Mouse (Mus musculus) neural tube, embryonic 14.5 days (tissue): ENCODE measurements around the gene Abcd3. TPM values are rescaled to one million over a fixed set of nuclear protein-coding genes. Genes with fewer than 3 reads are reported as not detected.
A peak's percentile ranks its signal among the peaks of the same experiment; 100 is the strongest.

ENCODE experiments used
- ATAC-seq: fragments of 200-750 bp; cut with Nextera tagmentation; 2 replicates; pipeline ENCODE4 v1.8.0; 2017; ENCODE audit warnings: low read depth, mild to moderate bottlenecking, moderate TSS enrichment, moderate library complexity
- H3K27ac ChIP-seq: fragments of 300-500 bp; sonication (generic); 2 replicates; pipeline ENCODE4 v1.5.1; 2014; ENCODE audit warnings: low read depth, mild to moderate bottlenecking, control low read depth, low read length, moderate library complexity, mixed read lengths
- H3K27me3 ChIP-seq: fragments of 300-500 bp; sonication (generic); 2 replicates; pipeline ENCODE4 v1.6.1; 2014; ENCODE audit warnings: low read length; ENCODE audit not compliant: control insufficient read depth, insufficient read depth
- H3K36me3 ChIP-seq: fragments of 300-500 bp; sonication (generic); 2 replicates; pipeline ENCODE4 v1.6.1; 2014; ENCODE audit warnings: low read length, mixed read lengths; ENCODE audit not compliant: control insufficient read depth, insufficient read depth
- H3K4me1 ChIP-seq: fragments of 300-500 bp; sonication (generic); 2 replicates; pipeline ENCODE4 v1.6.1; 2014; ENCODE audit warnings: low read length; ENCODE audit not compliant: control insufficient read depth, insufficient read depth
- H3K4me2 ChIP-seq: fragments of 300-500 bp; sonication (generic); 2 replicates; pipeline ENCODE4 v1.6.1; 2014; ENCODE audit warnings: mild to moderate bottlenecking, low read depth, low read length, control low read depth
- H3K4me3 ChIP-seq: fragments of 300-500 bp; sonication (generic); 2 replicates; pipeline ENCODE4 v1.5.1; 2014; ENCODE audit warnings: low read depth, low read length, control low read depth, mixed read lengths
- H3K9ac ChIP-seq: fragments of 300-500 bp; sonication (generic); replicated peaks from 2 replicates; pipeline ENCODE4 v1.6.1; 2014; ENCODE audit warnings: low read depth, mild to moderate bottlenecking, control low read depth, low read length, mixed read lengths
- H3K9me3 ChIP-seq: fragments of 300-500 bp; sonication (generic); 2 replicates; pipeline ENCODE4 v1.6.1; 2016; ENCODE audit warnings: low read length; ENCODE audit not compliant: control insufficient read depth
- WGBS: fragments of 180-500 bp; shearing (Covaris S2); extraction: QIAGEN DNeasy Blood & Tissue Kit; methylation state at CpG from one replicate; pipeline ENCODE4 v1.1.7; 2014; 5-methylcytosine and 5-hydroxymethylcytosine counted together
- polyA plus RNA-seq: library from polyadenylated mRNA; unstranded; fragments of >200 nt; fragmentation: Nextera tagmentation; extraction: Ambion mirVana; gene quantifications from 2 replicates; pipeline ENCODE4 v1.2.1, GENCODE M21; 2014

Abcd3 gene
- polyA plus RNA-seq, 1 experiment from 2014 or later = 88.0 TPM

DNA sequence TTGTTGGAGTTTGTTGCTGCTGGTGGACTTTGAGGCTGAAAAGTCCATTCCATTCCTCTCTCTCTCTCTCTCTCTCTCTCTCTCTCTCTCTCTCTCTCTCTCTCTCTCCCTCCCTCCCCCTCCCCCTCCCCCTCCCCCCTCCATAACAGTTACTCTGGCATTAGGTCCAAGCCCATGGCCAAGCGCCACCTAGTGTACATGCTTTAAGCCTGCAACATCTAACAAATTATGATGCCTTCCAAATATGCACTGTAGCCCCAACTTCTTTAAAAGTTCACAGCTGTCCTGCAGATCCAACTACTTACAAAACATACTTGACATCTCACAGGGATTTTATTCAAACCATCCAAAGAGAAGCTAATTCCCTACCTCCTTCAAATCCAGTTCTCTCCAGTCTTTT is 77.6 kb downstream of the Abcd3 start:
- Histone ChIP-seq H3K9me3 (no peaks in the 10 kb centered on the region), H3K27me3 (no peaks in the 10 kb centered on the region), H3K4me1 (0 out of 2 replicates have a peak, but pooled peaks cover 3% of the 10 kb centered on the region), H3K4me3 (no peak overlapping the region), H3K36me3 (no peaks in the 10 kb centered on the region; the same call in 1 of the 2 replicates), H3K27ac (no peak overlapping the region), H3K4me2 (no peak overlapping the region), H3K9ac (no peak overlapping the region)
- WGBS = 8% methylated on average over 1 of the region's 1 CpGs
- no peak for ATAC-seq

GRCm38 (mm10) chr3:121736025-121736744 is 78.9 kb downstream of the Abcd3 start:
- H3K4me2 ChIP-seq = no peak overlapping the region
- 0 out of 2 replicates have a peak, but pooled peaks cover 3% of the 10 kb centered on the region for H3K4me1 ChIP-seq
- peak; percentile 92 for ATAC-seq
- H3K9me3 ChIP-seq = no peaks in the 10 kb centered on the region
- no peaks in the 10 kb centered on the region; the same call in 1 of the 2 replicates for H3K36me3 ChIP-seq
- no peak overlapping the region for H3K9ac ChIP-seq
- H3K4me3 ChIP-seq = no peak overlapping the region
- no peak overlapping the region for H3K27ac ChIP-seq
- no peaks in the 10 kb centered on the region for H3K27me3 ChIP-seq
- WGBS = 28% methylated on average over 18 of the region's 18 CpGs

DNA sequence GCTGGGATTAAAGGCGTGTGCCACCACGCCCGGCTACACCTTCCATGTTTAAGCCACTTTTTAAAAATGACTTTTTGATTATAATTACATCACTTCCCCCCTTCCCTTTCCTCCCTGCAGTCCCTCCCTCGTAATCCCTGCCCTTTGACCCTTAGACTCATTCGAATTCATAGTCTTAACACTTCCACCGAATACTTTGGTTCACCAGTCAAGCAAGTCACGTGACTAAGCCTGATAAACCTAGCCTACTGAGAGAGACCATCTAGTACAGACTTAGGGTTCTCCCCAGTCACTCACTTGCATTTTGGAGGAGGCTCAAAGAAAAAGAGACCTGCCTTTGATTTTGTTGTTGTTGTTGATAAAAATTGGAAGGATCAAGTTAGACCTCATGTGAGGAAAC is 79.6 kb downstream of the Abcd3 start:
- no peak for ATAC-seq
- 78% methylated on average over 7 of the region's 7 CpGs for WGBS

DNA sequence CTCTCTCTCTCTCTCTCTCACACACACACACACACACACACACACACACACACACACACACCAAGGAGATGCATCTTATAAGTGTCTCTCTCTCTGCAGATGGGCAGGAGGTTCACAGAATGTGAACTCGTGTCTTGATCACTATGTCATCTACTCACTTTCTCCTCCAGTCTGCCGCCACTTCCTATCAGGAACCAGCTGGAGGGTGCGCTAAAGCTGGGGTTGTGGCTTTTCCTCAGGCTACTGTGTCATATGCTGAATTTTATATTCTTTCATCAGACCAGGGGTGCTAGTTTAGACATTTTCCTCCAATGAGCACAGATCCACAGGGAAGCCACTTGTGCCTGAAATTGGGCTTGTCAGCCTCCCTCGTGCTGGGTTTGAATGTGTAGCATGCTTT is 85.4 kb downstream of the Abcd3 start:
- Histone ChIP-seq H3K9ac (no peak overlapping the region), H3K4me1 (no peaks in the 10 kb centered on the region), H3K36me3 (no peaks in the 10 kb centered on the region; the same call in 1 of the 2 replicates), H3K27me3 (no peaks in the 10 kb centered on the region), H3K4me3 (no peak overlapping the region), H3K27ac (no peak overlapping the region), H3K4me2 (no peak overlapping the region), H3K9me3 (no peaks in the 10 kb centered on the region)
- WGBS = 91% methylated on average over 4 of the region's 4 CpGs
- no peak for ATAC-seq

More for the DNA sequence above, 79.6 kb downstream of the Abcd3 start:
- Histone ChIP-seq H3K36me3 (no peaks in the 10 kb centered on the region; the same call in 1 of the 2 replicates), H3K9me3 (no peaks in the 10 kb centered on the region), H3K9ac (no peak overlapping the region), H3K27ac (no peak overlapping the region), H3K27me3 (no peaks in the 10 kb centered on the region), H3K4me3 (no peak overlapping the region), H3K4me1 (0 out of 2 replicates have a peak, but pooled peaks cover 3% of the 10 kb centered on the region), H3K4me2 (no peak overlapping the region)

GRCm38 (mm10) chr3:121725651-121726050 is 89.5 kb downstream of the Abcd3 start:
- H3K9ac ChIP-seq = no peak overlapping the region
- H3K4me3 ChIP-seq = no peak overlapping the region
- H3K27me3 ChIP-seq = no peaks in the 10 kb centered on the region
- no peaks in the 10 kb centered on the region for H3K36me3 ChIP-seq
- H3K4me1 ChIP-seq = 0 out of 2 replicates have a peak, but pooled peaks cover 3% of the 10 kb centered on the region
- ATAC-seq = no peak
- WGBS = 83% methylated on average over 10 of the region's 10 CpGs
- H3K4me2 ChIP-seq = no peak overlapping the region
- no peak overlapping the region for H3K27ac ChIP-seq
- no peaks in the 10 kb centered on the region for H3K9me3 ChIP-seq

DNA sequence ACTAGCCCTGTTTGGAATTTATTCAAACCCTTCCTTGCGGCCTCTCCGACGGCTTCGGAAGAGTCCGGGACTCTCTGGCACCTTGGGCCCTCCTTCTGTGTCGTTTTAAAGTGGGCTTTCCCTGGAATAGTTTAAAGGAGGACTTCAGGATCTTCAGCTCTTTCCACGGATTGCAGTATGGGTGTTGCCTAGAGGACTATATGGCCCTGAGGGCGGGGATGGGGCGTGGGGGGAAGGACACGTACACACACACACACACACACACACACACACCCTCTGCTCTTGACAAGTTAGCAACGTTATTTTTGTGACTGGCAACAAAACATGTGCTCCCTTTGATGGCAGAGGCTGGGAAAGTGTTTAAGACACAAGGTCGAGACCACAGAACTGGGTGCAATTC is 90.5 kb downstream of the Abcd3 start:
- Histone ChIP-seq H3K9ac (no peak overlapping the region), H3K4me3 (peak overlapping the region; percentile 63), H3K36me3 (no peaks in the 10 kb centered on the region), H3K27ac (no peak overlapping the region), H3K4me1 (0 out of 2 replicates have a peak, but pooled peaks cover 3% of the 10 kb centered on the region), H3K4me2 (peak overlapping the region; percentile 84), H3K9me3 (no peaks in the 10 kb centered on the region), H3K27me3 (no peaks in the 10 kb centered on the region)
- WGBS = 33% methylated on average over 12 of the region's 12 CpGs
- no peak for ATAC-seq

GRCm38 (mm10) chr3:121723968-121724524 is 91.1 kb downstream of the Abcd3 start:
- Histone ChIP-seq H3K27me3 (no peaks in the 10 kb centered on the region), H3K27ac (no peak overlapping the region), H3K4me2 (peak overlapping the region; percentile 84), H3K4me1 (0 out of 2 replicates have a peak, but pooled peaks cover 3% of the 10 kb centered on the region), H3K36me3 (no peaks in the 10 kb centered on the region), H3K9me3 (no peaks in the 10 kb centered on the region), H3K4me3 (peak overlapping the region; percentile 63), H3K9ac (peak overlapping the region; percentile 62)
- ATAC-seq = peak; percentile 56; the same call in 1 of the 2 replicates
- WGBS = 6% methylated on average over 20 of the region's 20 CpGs

DNA sequence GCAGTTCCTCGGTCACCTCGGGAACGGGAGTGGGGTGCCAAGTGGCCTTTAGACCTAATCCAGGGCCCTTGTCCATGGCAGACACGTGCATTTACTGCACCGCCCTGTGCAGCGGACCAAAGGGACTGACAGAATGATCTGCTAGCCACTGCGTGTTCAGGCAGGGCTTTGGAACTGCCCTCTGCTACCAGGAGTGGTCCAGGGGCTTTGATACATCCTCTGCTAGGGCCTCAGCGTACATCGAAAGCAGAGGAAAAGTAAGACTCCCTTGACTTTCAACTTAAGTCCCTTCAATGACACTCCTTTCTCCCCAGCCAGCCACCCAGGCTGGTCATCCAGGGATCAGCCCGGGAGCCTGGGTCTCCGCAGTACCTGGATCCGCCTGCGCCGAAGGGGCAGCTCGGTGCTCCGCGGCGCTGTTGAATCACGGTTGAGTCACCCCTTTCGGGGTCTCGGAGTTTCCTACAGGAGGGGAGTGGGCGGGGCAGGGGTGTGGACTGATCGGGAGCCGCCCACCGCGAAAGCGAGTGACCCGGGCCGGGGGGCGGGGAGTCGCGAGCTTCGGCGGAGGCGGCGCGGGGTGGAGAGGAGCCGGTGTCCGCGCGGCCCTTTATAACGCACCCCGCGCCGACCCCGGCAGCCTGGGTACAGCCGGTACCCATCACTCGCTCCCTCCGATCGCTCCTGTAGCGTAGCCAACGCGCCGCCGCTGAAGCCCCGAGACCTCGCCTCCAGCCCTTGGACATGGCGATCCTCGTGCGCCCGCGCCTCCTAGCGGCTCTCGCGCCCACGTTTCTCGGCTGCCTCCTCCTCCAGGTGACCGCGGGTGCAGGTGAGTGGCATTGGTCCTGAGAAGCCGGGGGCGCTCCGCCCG is 91.9 kb downstream of the Abcd3 start, which contains the start of gene F3:
TSS of gene F3 (plus strand) at position 567 of the 874 bp plus-strand sequence.
- H3K9me3 ChIP-seq = no peaks in the 10 kb centered on the region
- no peaks in the 10 kb centered on the region for H3K36me3 ChIP-seq
- 0 out of 2 replicates have a peak, but pooled peaks cover 3% of the 10 kb centered on the region for H3K4me1 ChIP-seq
- H3K4me3 ChIP-seq = peak within 1 kb of the TSS; percentile 63
- peak within 1 kb of the TSS; percentile 62 for H3K9ac ChIP-seq
- peak within 1 kb of the TSS; percentile 23; the same call in 1 of the 2 replicates for H3K27ac ChIP-seq
- WGBS = under 1% methylated on average over 61 of the region's 73 CpGs
- ATAC-seq = peak; percentile 87
- peak within 1 kb of the TSS; percentile 84 for H3K4me2 ChIP-seq
- no peaks in the 10 kb centered on the region for H3K27me3 ChIP-seq
